Mouse (Mus musculus): ENCODE results near the gene Il21. TPM values are rescaled to one million over a fixed set of nuclear protein-coding genes. Genes with fewer than 3 reads are reported as not detected.
A peak's percentile ranks its signal among the peaks of the same experiment; 100 is the strongest.

Il21 gene
- polyA plus RNA-seq, 1 experiment from 2014 or later, result not detected

GRCm38 (mm10) chr3:37179472-37179871, 53.0 kb downstream of the Il21 start:
- H3K9ac ChIP-seq (ENCODE audit: low read length), result no peak overlapping the region
- no peaks in the 10 kb centered on the region for H3K27me3 ChIP-seq (ENCODE audit: control insufficient read depth, insufficient read depth, low read depth, low read length)
- no peaks in the 10 kb centered on the region for H3K36me3 ChIP-seq (ENCODE audit: control insufficient read depth, insufficient read depth, low read length)
- H3K4me1 ChIP-seq (replicated peaks; ENCODE audit: control insufficient read depth, insufficient read depth, low read length), result peaks cover 16% of the 10 kb centered on the region
- WGBS, result 84% methylated on average over 9 of the region's 9 CpGs
- H3K9me3 ChIP-seq (ENCODE audit: control insufficient read depth, low read length), result no peaks in the 10 kb centered on the region
- no peak for ATAC-seq (ENCODE audit: low read depth)
- no peak overlapping the region for H3K27ac ChIP-seq (ENCODE audit: low read length)
- H3K4me2 ChIP-seq (ENCODE audit: low read depth, low read length), result no peak overlapping the region
- no peak overlapping the region for H3K4me3 ChIP-seq (ENCODE audit: low read length)

- Histone ChIP-seq H3K9me3 (ENCODE audit: control insufficient read depth, low read length) (no peaks in the 10 kb centered on the region), H3K27me3 (ENCODE audit: control insufficient read depth, insufficient read depth, low read depth, low read length) (no peaks in the 10 kb centered on the region), H3K4me2 (ENCODE audit: low read depth, low read length) (no peak overlapping the region), H3K36me3 (ENCODE audit: control insufficient read depth, insufficient read depth, low read length) (no peaks in the 10 kb centered on the region), H3K27ac (ENCODE audit: low read length) (peak overlapping the region; percentile 43; the same call in 1 of the 2 replicates), H3K4me3 (ENCODE audit: low read length) (no peak overlapping the region), H3K4me1 (replicated peaks; ENCODE audit: control insufficient read depth, insufficient read depth, low read length) (0 out of 2 replicates have a peak, but pooled peaks cover 4% of the 10 kb centered on the region), H3K9ac (ENCODE audit: low read length) (no peak overlapping the region)
- peak; percentile 97 for ATAC-seq (ENCODE audit: low read depth)
- 29% methylated on average over 10 of the region's 10 CpGs for WGBS
These were observed 57.5 kb downstream of the Il21 start for GRCm38 (mm10) chr3:37174711-37175572.

GRCm38 (mm10) chr3:37173285-37173684, 59.2 kb downstream of the Il21 start:
- Histone ChIP-seq H3K4me2 (ENCODE audit: low read depth, low read length) (no peak overlapping the region), H3K4me3 (ENCODE audit: low read length) (no peak overlapping the region), H3K27ac (ENCODE audit: low read length) (no peak overlapping the region), H3K9me3 (ENCODE audit: control insufficient read depth, low read length) (no peaks in the 10 kb centered on the region), H3K36me3 (ENCODE audit: control insufficient read depth, insufficient read depth, low read length) (no peaks in the 10 kb centered on the region), H3K27me3 (ENCODE audit: control insufficient read depth, insufficient read depth, low read depth, low read length) (no peaks in the 10 kb centered on the region), H3K4me1 (replicated peaks; ENCODE audit: control insufficient read depth, insufficient read depth, low read length) (0 out of 2 replicates have a peak, but pooled peaks cover 4% of the 10 kb centered on the region), H3K9ac (ENCODE audit: low read length) (no peak overlapping the region)
- WGBS, result 87% methylated on average over 8 of the region's 8 CpGs
- ATAC-seq (ENCODE audit: low read depth), result no peak

Small RNA genes lying within 50 kb of the gene (microRNA-seq; reads per million reads assigned to microRNA genes)
- gene Gm24169, result not detected

Other genes starting within 250 kb of the Il21 start
- gene Adad1, start 169.1 kb downstream of the Il21 start, polyA plus RNA-seq (2015; fragmentation: Nextera tagmentation; extraction: Ambion mirVana), result 0.19 and 0.41 TPM in 2 replicates
- 0.19 and 0.20 TPM in 2 replicates for gene Il2, start 106.7 kb downstream of the Il21 start, polyA plus RNA-seq (2015; fragmentation: Nextera tagmentation; extraction: Ambion mirVana)
- gene Bbs12, start 79.9 kb upstream of the Il21 start, polyA plus RNA-seq (2015; fragmentation: Nextera tagmentation; extraction: Ambion mirVana), result 6.9 and 7.2 TPM in 2 replicates
- 9.2 and 10.0 TPM in 2 replicates for gene Cetn4, start 80.1 kb upstream of the Il21 start, polyA plus RNA-seq (2015; fragmentation: Nextera tagmentation; extraction: Ambion mirVana)
- gene Fgf2, start 115.7 kb upstream of the Il21 start, polyA plus RNA-seq (2015; fragmentation: Nextera tagmentation; extraction: Ambion mirVana), result 2.8 and 3.1 TPM in 2 replicates
- gene Spata5, start 187.3 kb upstream of the Il21 start, polyA plus RNA-seq (2015; fragmentation: Nextera tagmentation; extraction: Ambion mirVana), result 29.8 and 31.3 TPM in 2 replicates
- gene Nudt6, start 187.6 kb upstream of the Il21 start, polyA plus RNA-seq (2015; fragmentation: Nextera tagmentation; extraction: Ambion mirVana), result 5.1 and 5.2 TPM in 2 replicates